Mouse (Mus musculus) liver, postnatal 0 days (tissue): ENCODE results near the gene Usp6nl. TPM values are rescaled to one million over a fixed set of nuclear protein-coding genes. Genes with fewer than 3 reads are reported as not detected.
A peak's percentile ranks its signal among the peaks of the same experiment; 100 is the strongest.

Experiments
- ATAC-seq: fragments of 200-750 bp; cut with Nextera tagmentation; 2 replicates; pipeline ENCODE4 v1.8.0; 2017; ENCODE audit warnings: mild to moderate bottlenecking, moderate library complexity
- DNase-seq: peaks from one replicate; pipeline ENCODE4 v3.0.0-alpha.2; 2016
- H3K27ac ChIP-seq: fragments of 300-500 bp; sonication (generic); 2 replicates; pipeline ENCODE4 v1.5.1; 2014; ENCODE audit warnings: antibody characterized with exemption, moderate library complexity, mild to moderate bottlenecking, low read depth
- H3K27me3 ChIP-seq: fragments of 300-500 bp; sonication (generic); 2 replicates; pipeline ENCODE4 v1.6.1; 2014; ENCODE audit warnings: low read length, control low read depth, mixed read lengths; ENCODE audit not compliant: insufficient read depth
- H3K36me3 ChIP-seq: fragments of 300-500 bp; sonication (generic); replicated peaks from 2 replicates; pipeline ENCODE4 v1.6.1; 2014; ENCODE audit warnings: mild to moderate bottlenecking, control low read depth, low read length, moderate library complexity, mixed read lengths; ENCODE audit not compliant: insufficient read depth
- H3K4me1 ChIP-seq: fragments of 300-500 bp; sonication (generic); 2 replicates; pipeline ENCODE4 v1.6.1; 2014; ENCODE audit warnings: antibody characterized with exemption, mild to moderate bottlenecking, control low read depth; ENCODE audit not compliant: insufficient read depth
- H3K4me2 ChIP-seq: fragments of 300-500 bp; sonication (generic); 2 replicates; pipeline ENCODE4 v1.6.1; 2014; ENCODE audit warnings: low read depth, mild to moderate bottlenecking, low read length, moderate library complexity, mixed read lengths
- H3K4me3 ChIP-seq: fragments of 300-500 bp; sonication (generic); 2 replicates; pipeline ENCODE4 v1.5.1; 2014; ENCODE audit warnings: low read depth, low read length
- H3K9ac ChIP-seq: fragments of 300-500 bp; sonication (generic); replicated peaks from 2 replicates; pipeline ENCODE4 v1.6.1; 2014; ENCODE audit warnings: mild to moderate bottlenecking, moderate library complexity
- H3K9me3 ChIP-seq: fragments of 300-500 bp; sonication (generic); 2 replicates; pipeline ENCODE4 v1.6.1; 2016; ENCODE audit warnings: mild to moderate bottlenecking, control low read depth, low read length, mixed read lengths
- CTCF ChIP-seq: sonication (generic); IDR thresholded peaks from 2 replicates; pipeline ENCODE4 v1.5.1; 2016; ENCODE audit warnings: antibody characterized with exemption, low read depth
- EP300 ChIP-seq: IDR thresholded peaks from 2 replicates; pipeline ENCODE4 v1.6.1; 2016; ENCODE audit warnings: antibody characterized with exemption, low read depth, mild to moderate bottlenecking
- WGBS: fragments of 180-500 bp; shearing (Covaris S2); extraction: QIAGEN DNeasy Blood & Tissue Kit; methylation state at CpG from one replicate; pipeline ENCODE4 v1.1.7; 2014; ENCODE audit not compliant: insufficient replicate concordance; 5-methylcytosine and 5-hydroxymethylcytosine counted together
- polyA plus RNA-seq: library from polyadenylated mRNA; unstranded; fragments of >200 nt; fragmentation: Nextera tagmentation; extraction: Ambion mirVana; gene quantifications from 2 replicates; pipeline ENCODE4 v1.2.1, GENCODE M21; 2015

Gene Usp6nl
- polyA plus RNA-seq, 1 experiment from 2014 or later: 4.6 TPM

DNA sequence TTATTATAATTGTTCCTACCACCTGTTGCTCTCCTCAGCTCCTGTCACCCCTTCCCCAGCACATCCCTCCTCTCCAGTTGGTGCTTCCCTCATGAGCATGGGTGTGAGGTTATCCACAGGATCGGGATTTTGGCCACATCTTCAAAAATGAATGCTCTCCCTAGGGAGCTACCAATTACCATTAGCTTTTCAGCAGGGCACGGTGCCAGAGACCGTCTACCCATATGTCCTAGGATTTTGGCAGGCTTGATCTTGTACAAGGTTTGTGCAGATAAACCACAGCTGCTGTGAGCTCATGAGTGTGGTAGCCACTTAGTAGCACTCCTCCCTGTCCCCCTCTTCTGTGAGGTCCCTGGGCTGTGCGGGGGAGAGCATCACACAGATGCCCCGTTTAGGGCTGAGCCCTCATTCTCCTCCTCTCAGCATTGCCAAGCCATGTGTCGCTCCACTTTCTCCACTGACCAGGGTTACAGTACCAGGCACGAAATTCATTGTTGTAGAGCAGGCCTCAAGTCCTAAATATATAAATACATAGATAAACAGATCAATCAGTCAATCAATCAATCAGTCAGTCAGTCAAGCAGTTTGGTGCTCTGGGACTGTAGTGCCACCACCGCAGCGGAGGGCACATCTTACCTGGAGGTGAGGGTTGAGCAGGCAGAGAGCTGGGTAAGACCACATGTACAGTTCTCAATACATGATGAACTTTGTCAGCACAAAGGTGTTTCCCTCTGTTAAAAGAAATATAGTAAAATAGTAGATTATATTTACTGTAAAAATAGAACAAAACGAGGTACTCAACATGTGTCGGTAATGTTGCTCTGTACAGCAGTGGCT lies 27.0 kb downstream of the Usp6nl start:
- H3K9ac ChIP-seq: no peak overlapping the region
- H3K9me3 ChIP-seq: no peaks in the 10 kb centered on the region
- H3K4me3 ChIP-seq: no peak overlapping the region
- no peak overlapping the region for H3K4me2 ChIP-seq
- H3K27me3 ChIP-seq: no peaks in the 10 kb centered on the region
- peaks cover 5% of the 10 kb centered on the region; the same call in 1 of the 2 replicates for H3K36me3 ChIP-seq
- DNase-seq (no peak), ATAC-seq (no peak)
- WGBS: 78% methylated on average over 11 of the region's 11 CpGs
- H3K27ac ChIP-seq: no peak overlapping the region
- TF ChIP-seq CTCF: no peak
- H3K4me1 ChIP-seq: peaks cover 17% of the 10 kb centered on the region

GRCm38 (mm10) chr2:6350164-6350563 lies 27.7 kb downstream of the Usp6nl start:
- Histone ChIP-seq H3K4me1 (peaks cover 17% of the 10 kb centered on the region), H3K27me3 (no peaks in the 10 kb centered on the region), H3K9ac (no peak overlapping the region), H3K36me3 (peaks cover 5% of the 10 kb centered on the region; the same call in 1 of the 2 replicates), H3K4me3 (no peak overlapping the region), H3K9me3 (no peaks in the 10 kb centered on the region), H3K4me2 (no peak overlapping the region), H3K27ac (no peak overlapping the region)
- ATAC-seq (no peak), DNase-seq (no peak)
- TF ChIP-seq EP300: no peak
- TF ChIP-seq CTCF: no peak
- WGBS: 73% methylated on average over 9 of the region's 9 CpGs

GRCm38 (mm10) chr2:6350931-6351695 lies 28.6 kb downstream of the Usp6nl start:
- Histone ChIP-seq H3K9ac (no peak overlapping the region), H3K36me3 (no peaks in the 10 kb centered on the region), H3K4me1 (peaks cover 17% of the 10 kb centered on the region), H3K4me2 (no peak overlapping the region), H3K27ac (no peak overlapping the region), H3K9me3 (no peaks in the 10 kb centered on the region), H3K4me3 (no peak overlapping the region), H3K27me3 (no peaks in the 10 kb centered on the region)
- ATAC-seq: no peak
- no peak for DNase-seq
- 75% methylated on average over 7 of the region's 7 CpGs for WGBS
- TF ChIP-seq EP300: no peak
- no peak for TF ChIP-seq CTCF

DNA sequence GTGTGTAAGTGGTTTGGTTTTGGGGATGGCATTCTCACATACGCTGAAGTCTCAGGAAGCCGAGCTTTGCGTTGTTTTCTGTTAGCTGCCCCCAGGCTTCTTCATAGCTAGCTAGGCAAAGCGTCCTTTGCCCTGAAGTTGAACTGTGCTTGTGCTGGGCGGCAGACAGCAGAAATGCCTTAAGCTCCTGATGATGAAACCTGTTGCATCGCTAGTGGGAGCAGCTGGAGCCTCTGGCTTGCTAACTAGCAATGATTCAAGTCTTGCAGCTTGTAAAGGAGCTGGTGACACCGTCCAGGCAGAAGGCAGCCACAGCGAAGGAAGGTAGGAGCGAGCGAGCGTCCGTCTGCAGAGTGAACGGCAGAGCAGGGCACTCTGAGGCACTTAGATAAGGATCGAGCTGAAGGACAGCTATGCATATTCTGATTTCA lies 30.1 kb downstream of the Usp6nl start:
- TF ChIP-seq EP300 (no peak), CTCF (no peak)
- H3K9me3 ChIP-seq: no peaks in the 10 kb centered on the region
- peak overlapping the region; percentile 36; the same call in 1 of the 2 replicates for H3K9ac ChIP-seq
- no peaks in the 10 kb centered on the region for H3K27me3 ChIP-seq
- peaks cover 17% of the 10 kb centered on the region for H3K4me1 ChIP-seq
- 40% methylated on average over 14 of the region's 14 CpGs for WGBS
- no peak for ATAC-seq
- no peak overlapping the region for H3K27ac ChIP-seq
- peak overlapping the region; percentile 48 for H3K4me2 ChIP-seq
- no peak for DNase-seq
- 0 out of 2 replicates have a peak overlapping the region, but pooled peaks have one; percentile 15 for H3K4me3 ChIP-seq
- no peaks in the 10 kb centered on the region for H3K36me3 ChIP-seq

GRCm38 (mm10) chr2:6353060-6353459 lies 30.6 kb downstream of the Usp6nl start:
- peak overlapping the region; percentile 48 for H3K4me2 ChIP-seq
- H3K36me3 ChIP-seq: no peaks in the 10 kb centered on the region
- no peak overlapping the region for H3K4me3 ChIP-seq
- 43% methylated on average over 4 of the region's 4 CpGs for WGBS
- H3K9me3 ChIP-seq: no peaks in the 10 kb centered on the region
- no peaks in the 10 kb centered on the region for H3K27me3 ChIP-seq
- DNase-seq: no peak
- TF ChIP-seq CTCF (no peak), EP300 (no peak)
- ATAC-seq: no peak
- H3K27ac ChIP-seq: no peak overlapping the region
- H3K4me1 ChIP-seq: peaks cover 17% of the 10 kb centered on the region
- H3K9ac ChIP-seq: no peak overlapping the region

GRCm38 (mm10) chr2:6357306-6357705 lies 34.8 kb downstream of the Usp6nl start:
- H3K4me3 ChIP-seq: no peak overlapping the region
- no peaks in the 10 kb centered on the region for H3K27me3 ChIP-seq
- H3K4me2 ChIP-seq: no peak overlapping the region
- ATAC-seq (no peak), DNase-seq (no peak)
- H3K9me3 ChIP-seq: no peaks in the 10 kb centered on the region
- no peak overlapping the region for H3K9ac ChIP-seq
- WGBS: 92% methylated on average over 7 of the region's 7 CpGs
- TF ChIP-seq CTCF (no peak), EP300 (no peak)
- H3K36me3 ChIP-seq: no peaks in the 10 kb centered on the region
- no peak overlapping the region for H3K27ac ChIP-seq
- peaks cover 29% of the 10 kb centered on the region for H3K4me1 ChIP-seq
